Mouse (Mus musculus) neural tube, embryonic 12.5 days (tissue): ENCODE data around the gene Slc19a3. TPM values are rescaled to one million over a fixed set of nuclear protein-coding genes. Genes with fewer than 3 reads are reported as not detected.
"Not testable (repeated sequence)": the region's sequence is repeated elsewhere in the genome, so short reads cannot be mapped to it uniquely, and the experiment has no call there.

Experiments used
- ATAC-seq: fragments of 200-750 bp; cut with Nextera tagmentation; 2 replicates; pipeline ENCODE4 v1.8.0; 2017; ENCODE audit warnings: low read depth, mild to moderate bottlenecking, moderate TSS enrichment, moderate library complexity; ENCODE audit not compliant: low FRiP score
- H3K27ac ChIP-seq: fragments of 300-500 bp; sonication (generic); 2 replicates; pipeline ENCODE4 v1.5.1; 2016
- H3K27me3 ChIP-seq: fragments of 300-500 bp; sonication (generic); replicated peaks from 2 replicates; pipeline ENCODE4 v1.6.1; 2016; ENCODE audit warnings: mild to moderate bottlenecking
- H3K36me3 ChIP-seq: fragments of 300-500 bp; sonication (generic); 2 replicates; pipeline ENCODE4 v1.6.1; 2016; ENCODE audit warnings: mild to moderate bottlenecking
- H3K4me1 ChIP-seq: fragments of 300-500 bp; sonication (generic); 2 replicates; pipeline ENCODE4 v1.6.1; 2016
- H3K4me2 ChIP-seq: fragments of 300-500 bp; sonication (generic); replicated peaks from 2 replicates; pipeline ENCODE4 v1.6.1; 2016; ENCODE audit warnings: mild to moderate bottlenecking
- H3K4me3 ChIP-seq: fragments of 300-500 bp; sonication (generic); 2 replicates; pipeline ENCODE4 v1.5.1; 2016
- H3K9ac ChIP-seq: fragments of 300-500 bp; sonication (generic); 2 replicates; pipeline ENCODE4 v1.6.1; 2016; ENCODE audit warnings: mild to moderate bottlenecking
- H3K9me3 ChIP-seq: fragments of 300-500 bp; sonication (generic); 2 replicates; pipeline ENCODE4 v1.6.1; 2016; ENCODE audit warnings: mild to moderate bottlenecking
- WGBS: fragments of 180-500 bp; shearing (Covaris S2); methylation state at CpG from one replicate; pipeline ENCODE4 v1.1.7; 2016; 5-methylcytosine and 5-hydroxymethylcytosine counted together
- polyA plus RNA-seq: library from polyadenylated mRNA; unstranded; fragments of >200 nt; fragmentation: Nextera tagmentation; extraction: Ambion mirVana; gene quantifications from 2 replicates; pipeline ENCODE4 v1.2.1, GENCODE M21; 2016

Gene Slc19a3
- polyA plus RNA-seq, 1 experiment from 2014 or later: 0.82 TPM

- Histone ChIP-seq H3K9ac (no peak within 1 kb of the TSS), H3K36me3 (no peaks in the 10 kb centered on the region), H3K4me2 (no peak within 1 kb of the TSS), H3K4me3 (no peak within 1 kb of the TSS), H3K27ac (no peak within 1 kb of the TSS), H3K4me1 (no peaks in the 10 kb centered on the region), H3K9me3 (no peaks in the 10 kb centered on the region), H3K27me3 (no peaks in the 10 kb centered on the region)
- WGBS: 95% methylated on average over 2 of the region's 2 CpGs
- ATAC-seq: no peak
Measured at GRCm38 (mm10) chr1:83042380-83042779, 4.1 kb upstream of the Slc19a3 start, which contains the start of gene Krtap28-10. Gene Krtap28-10 (minus strand): TSS chr1:83042480.

- no peaks in the 10 kb centered on the region for H3K27me3 ChIP-seq
- no peak overlapping the region for H3K4me2 ChIP-seq
- no peaks in the 10 kb centered on the region for H3K9me3 ChIP-seq
- no peak for ATAC-seq
- H3K36me3 ChIP-seq: no peaks in the 10 kb centered on the region
- peaks cover 2% of the 10 kb centered on the region; the same call in 1 of the 2 replicates for H3K4me1 ChIP-seq
- H3K9ac ChIP-seq: no peak overlapping the region
- H3K4me3 ChIP-seq: no peak overlapping the region
- no peak overlapping the region for H3K27ac ChIP-seq
- WGBS: 82% methylated on average over 4 of the region's 4 CpGs
Measured at GRCm38 (mm10) chr1:83039080-83039479, 832 bp upstream of the Slc19a3 start.

GRCm38 (mm10) chr1:83036892-83037667 lies 1.2 kb downstream of the Slc19a3 start:
- Histone ChIP-seq H3K36me3 (no peaks in the 10 kb centered on the region), H3K9ac (no peak overlapping the region), H3K4me1 (peaks cover 2% of the 10 kb centered on the region; the same call in 1 of the 2 replicates), H3K27ac (no peak overlapping the region), H3K9me3 (no peaks in the 10 kb centered on the region), H3K4me3 (no peak overlapping the region), H3K27me3 (no peaks in the 10 kb centered on the region), H3K4me2 (no peak overlapping the region)
- WGBS: 73% methylated on average over 11 of the region's 11 CpGs
- ATAC-seq: no peak

- WGBS: 63% methylated on average over 5 of the region's 5 CpGs
- H3K4me3 ChIP-seq: no peak overlapping the region
- H3K27ac ChIP-seq: no peak overlapping the region
- no peak overlapping the region for H3K4me2 ChIP-seq
- ATAC-seq: no peak
- H3K9ac ChIP-seq: no peak overlapping the region
- no peaks in the 10 kb centered on the region for H3K27me3 ChIP-seq
- H3K36me3 ChIP-seq: no peaks in the 10 kb centered on the region
- peaks cover 2% of the 10 kb centered on the region; the same call in 1 of the 2 replicates for H3K4me1 ChIP-seq
- H3K9me3 ChIP-seq: no peaks in the 10 kb centered on the region
Measured at GRCm38 (mm10) chr1:83034509-83034908, 3.7 kb downstream of the Slc19a3 start.

GRCm38 (mm10) chr1:83032508-83032907 lies 5.7 kb downstream of the Slc19a3 start:
- WGBS: 95% methylated on average over 6 of the region's 6 CpGs
- H3K9me3 ChIP-seq: no peaks in the 10 kb centered on the region
- ATAC-seq: no peak
- H3K27ac ChIP-seq: no peak overlapping the region
- H3K9ac ChIP-seq: no peak overlapping the region
- no peak overlapping the region for H3K4me3 ChIP-seq
- H3K36me3 ChIP-seq: no peaks in the 10 kb centered on the region
- H3K4me2 ChIP-seq: no peak overlapping the region
- H3K27me3 ChIP-seq: no peaks in the 10 kb centered on the region
- peaks cover 2% of the 10 kb centered on the region; the same call in 1 of the 2 replicates for H3K4me1 ChIP-seq

GRCm38 (mm10) chr1:83031950-83032349 lies 6.3 kb downstream of the Slc19a3 start:
- no peak overlapping the region for H3K27ac ChIP-seq
- H3K4me2 ChIP-seq: no peak overlapping the region
- 70% methylated on average over 1 of the region's 1 CpGs for WGBS
- no peaks in the 10 kb centered on the region for H3K36me3 ChIP-seq
- H3K9ac ChIP-seq: no peak overlapping the region
- H3K9me3 ChIP-seq: no peaks in the 10 kb centered on the region
- ATAC-seq: no peak
- no peaks in the 10 kb centered on the region for H3K27me3 ChIP-seq
- peaks cover 2% of the 10 kb centered on the region; the same call in 1 of the 2 replicates for H3K4me1 ChIP-seq
- H3K4me3 ChIP-seq: no peak overlapping the region

- no peaks in the 10 kb centered on the region for H3K27me3 ChIP-seq
- H3K27ac ChIP-seq: no peak overlapping the region
- no peak for ATAC-seq
- H3K36me3 ChIP-seq: no peaks in the 10 kb centered on the region
- no peak overlapping the region for H3K4me2 ChIP-seq
- H3K4me3 ChIP-seq: no peak overlapping the region
- H3K9ac ChIP-seq: no peak overlapping the region
- WGBS: 61% methylated on average over 1 of the region's 1 CpGs
- H3K4me1 ChIP-seq: no peaks in the 10 kb centered on the region
- H3K9me3 ChIP-seq: no peaks in the 10 kb centered on the region
Measured at GRCm38 (mm10) chr1:83016556-83016955, 21.7 kb downstream of the Slc19a3 start.

GRCm38 (mm10) chr1:83015329-83015879 lies 22.8 kb downstream of the Slc19a3 start:
- H3K27ac ChIP-seq: no peak overlapping the region
- H3K9me3 ChIP-seq: no peaks in the 10 kb centered on the region
- ATAC-seq: no peak
- no peaks in the 10 kb centered on the region for H3K27me3 ChIP-seq
- H3K4me1 ChIP-seq: no peaks in the 10 kb centered on the region
- H3K36me3 ChIP-seq: no peaks in the 10 kb centered on the region
- H3K9ac ChIP-seq: no peak overlapping the region
- no peak overlapping the region for H3K4me2 ChIP-seq
- no peak overlapping the region for H3K4me3 ChIP-seq
- WGBS: 79% methylated on average over 10 of the region's 10 CpGs

GRCm38 (mm10) chr1:83014477-83014876 lies 23.8 kb downstream of the Slc19a3 start:
- H3K4me2 ChIP-seq: no peak overlapping the region
- H3K36me3 ChIP-seq: no peaks in the 10 kb centered on the region
- no peak overlapping the region for H3K9ac ChIP-seq
- ATAC-seq: no peak
- no peaks in the 10 kb centered on the region for H3K9me3 ChIP-seq
- no peaks in the 10 kb centered on the region for H3K27me3 ChIP-seq
- H3K4me1 ChIP-seq: no peaks in the 10 kb centered on the region
- no peak overlapping the region for H3K4me3 ChIP-seq
- WGBS: 91% methylated on average over 3 of the region's 3 CpGs
- H3K27ac ChIP-seq: no peak overlapping the region

- Histone ChIP-seq H3K9ac (no peak overlapping the region), H3K4me1 (no peaks in the 10 kb centered on the region), H3K4me3 (no peak overlapping the region), H3K4me2 (no peak overlapping the region), H3K27me3 (no peaks in the 10 kb centered on the region), H3K9me3 (no peaks in the 10 kb centered on the region), H3K36me3 (no peaks in the 10 kb centered on the region), H3K27ac (no peak overlapping the region)
- ATAC-seq: no peak
- WGBS: 62% methylated on average over 6 of the region's 6 CpGs
Measured at GRCm38 (mm10) chr1:83007471-83007870, 30.8 kb downstream of the Slc19a3 start.

- Histone ChIP-seq H3K27me3 (no peaks in the 10 kb centered on the region), H3K4me3 (no peak overlapping the region), H3K9me3 (no peaks in the 10 kb centered on the region), H3K4me2 (no peak overlapping the region), H3K4me1 (no peaks in the 10 kb centered on the region), H3K36me3 (no peaks in the 10 kb centered on the region), H3K27ac (no peak overlapping the region), H3K9ac (no peak overlapping the region)
- ATAC-seq: no peak
- WGBS: 86% methylated on average over 8 of the region's 8 CpGs
Measured at GRCm38 (mm10) chr1:83006218-83007179, 31.7 kb downstream of the Slc19a3 start.

- whole genome bisulfite sequencing: 93% methylated on average over 9 of the region's 9 CpGs
- H3K27me3 ChIP-seq, H3K9ac ChIP-seq, H3K4me1 ChIP-seq, H3K4me2 ChIP-seq, ATAC-seq, H3K36me3 ChIP-seq, H3K9me3 ChIP-seq, H3K4me3 ChIP-seq, H3K27ac ChIP-seq: not testable (repeated sequence)
Measured at GRCm38 (mm10) chr1:83000306-83000705, 37.9 kb downstream of the Slc19a3 start, which contains the start of gene Gm47959. Gene Gm47959 (plus strand): TSS chr1:83000548.
